Comparison of ENCODE assay signal across 25 mouse cellular contexts in genomic region chr6:148602894-148603293, GRCm38 (mm10).
DNase-seq lines count a peak whose midpoint lies in the region; ATAC-seq lines count a peak whose summit lies in the region.
"Had no signal": no experiment of that assay in that cellular context is flagged by ENCODE, and none has a peak within 500 bp of the region (broad histone marks: within the 10 kb centered on the region; RNA-seq: fewer than 3 reads in every experiment).

No protein-coding gene starts in this region.

- DNase-seq in heart, embryonic 10.5 days (ENCODE audit: low spot score), result no peak
- DNase-seq in heart, postnatal 25 days (ENCODE audit: low spot score), result no peak
- DNase-seq in limb, embryonic 10.5 days (ENCODE audit: low spot score), result no peak
- DNase-seq in kidney, postnatal 10 days, result no peak
- no peak for DNase-seq in layer of hippocampus, adult 18-20 months (ENCODE audit: low spot score in 2 of 2)
- DNase-seq: B cell, adult 2 months; cerebellum, adult 11-12 months; gastrocnemius, adult 2 months; kidney, adult 18-20 months; lung, adult 2 months; lung, postnatal 14 days; thymus, postnatal 36 days had no signal

- H3K27me3 ChIP-seq in heart, embryonic 10.5 days (ENCODE audit: insufficient read depth, poor library complexity, severe bottlenecking), result no peaks in the 10 kb centered on the region
- H3K27me3 ChIP-seq in limb, embryonic 10.5 days (ENCODE audit: low read depth, poor library complexity, severe bottlenecking), result no peaks in the 10 kb centered on the region
- H3K27me3 ChIP-seq in liver, embryonic 15.5 days, result no peaks in the 10 kb centered on the region
- H3K27me3 ChIP-seq: CH12.LX; embryonic facial prominence, embryonic 15.5 days; limb, embryonic 12.5 days; neural tube, embryonic 15.5 days; Patski had no signal

- 73% methylated on average over 2 of the region's 2 CpGs for WGBS in heart, embryonic 10.5 days
- WGBS in limb, embryonic 10.5 days, result 81% methylated on average over 2 of the region's 2 CpGs
- 60% methylated on average over 2 of the region's 2 CpGs for WGBS in liver, embryonic 15.5 days (ENCODE audit: insufficient replicate concordance)

- peak; percentile 48 for ATAC-seq in erythroblast, adult 5-6 weeks (replicated peaks; ENCODE audit: low FRiP score, poor library complexity, severe bottlenecking)
- ATAC-seq in liver, embryonic 15.5 days (ENCODE audit: insufficient read depth), result peak; percentile 54
- ATAC-seq: forebrain, embryonic 14.5 days; Patski had no signal

- peak overlapping the region; percentile 60 for H3K4me2 ChIP-seq in liver, embryonic 15.5 days
- H3K4me2 ChIP-seq: embryonic facial prominence, embryonic 15.5 days; heart, embryonic 11.5 days; limb, embryonic 12.5 days; midbrain, embryonic 12.5 days; neural tube, embryonic 15.5 days had no signal

- H3K9me3 ChIP-seq in heart, embryonic 10.5 days, result no peaks in the 10 kb centered on the region
- no peaks in the 10 kb centered on the region for H3K9me3 ChIP-seq in limb, embryonic 10.5 days (replicated peaks)
- no peaks in the 10 kb centered on the region for H3K9me3 ChIP-seq in liver, embryonic 15.5 days (replicated peaks)
- H3K9me3 ChIP-seq: embryonic facial prominence, embryonic 15.5 days; limb, embryonic 12.5 days; midbrain, embryonic 12.5 days; neural tube, embryonic 15.5 days had no signal

- H3K27ac ChIP-seq in heart, embryonic 10.5 days, result peak overlapping the region; percentile 39; the same call in 1 of the 2 replicates
- H3K27ac ChIP-seq in limb, embryonic 10.5 days, result peak overlapping the region; percentile 30; the same call in 1 of the 2 replicates
- H3K27ac ChIP-seq in liver, embryonic 15.5 days (replicated peaks), result peak overlapping the region; percentile 89
- H3K27ac ChIP-seq: embryonic facial prominence, embryonic 15.5 days; gastrocnemius, adult 2 months; kidney, postnatal 0 days; layer of hippocampus, adult 2 months; limb, embryonic 12.5 days; midbrain, embryonic 12.5 days; neural tube, embryonic 15.5 days had no signal

- H3K9ac ChIP-seq in liver, embryonic 15.5 days, result peak overlapping the region; percentile 19; the same call in 1 of the 2 replicates
- H3K9ac ChIP-seq: embryonic facial prominence, embryonic 15.5 days; limb, embryonic 12.5 days; midbrain, embryonic 12.5 days; neural tube, embryonic 15.5 days had no signal

- intact Hi-C loops in heart, postnatal 25 days (cut with DNase I), result no loop called here

- no peak overlapping the region for H3K4me3 ChIP-seq in heart, embryonic 10.5 days
- no peak overlapping the region for H3K4me3 ChIP-seq in limb, embryonic 10.5 days
- H3K4me3 ChIP-seq in liver, embryonic 15.5 days (replicated peaks), result 0 out of 2 replicates have a peak overlapping the region, but pooled peaks have one; percentile 5
- H3K4me3 ChIP-seq: embryonic facial prominence, embryonic 15.5 days; gastrocnemius, adult 2 months; layer of hippocampus, adult 2 months; limb, embryonic 12.5 days; midbrain, embryonic 12.5 days; neural tube, embryonic 15.5 days had no signal

- peaks cover 13% of the 10 kb centered on the region for H3K4me1 ChIP-seq in heart, embryonic 10.5 days
- peaks cover 24% of the 10 kb centered on the region for H3K4me1 ChIP-seq in limb, embryonic 10.5 days
- H3K4me1 ChIP-seq in liver, embryonic 15.5 days (replicated peaks), result peaks cover 48% of the 10 kb centered on the region

- H3K36me3 ChIP-seq in heart, embryonic 10.5 days, result no peaks in the 10 kb centered on the region
- H3K36me3 ChIP-seq in limb, embryonic 10.5 days, result no peaks in the 10 kb centered on the region
- H3K36me3 ChIP-seq in liver, embryonic 15.5 days (replicated peaks), result no peaks in the 10 kb centered on the region
- H3K36me3 ChIP-seq: embryonic facial prominence, embryonic 15.5 days; G1E; limb, embryonic 12.5 days; midbrain, embryonic 12.5 days; neural tube, embryonic 15.5 days had no signal

Comparison
In these comparisons a context has a peak if more than half of its experiments do, and no peak if none do; other contexts are left out.
1. H3K27ac ChIP-seq: peak in every context shown above with its lines; median percentile 89 in liver, embryonic 15.5 days; 39 in heart, embryonic 10.5 days; 30 in limb, embryonic 10.5 days.